Mouse (Mus musculus): ENCODE results near the gene Dqx1. TPM values are rescaled to one million over a fixed set of nuclear protein-coding genes. Genes with fewer than 3 reads are reported as not detected.

Dqx1 gene
- 0.81 and 2.4 TPM in 2 replicates for total RNA-seq (2014; fragmentation: Nextera tagmentation)
- total RNA-seq (2017), result 1.1 and 1.6 TPM in 2 replicates

- no peak for ATAC-seq (replicated peaks; ENCODE audit: poor library complexity, severe bottlenecking)
Measured at GRCm38 (mm10) chr6:83057790-83058189, at the start of gene Dqx1. Dqx1 (plus strand) TSS chr6:83057844.

GRCm38 (mm10) chr6:83008659-83009058 is 49.0 kb upstream of the Dqx1 start:
- peak; percentile 43 for ATAC-seq (replicated peaks; ENCODE audit: poor library complexity, severe bottlenecking)

- ATAC-seq (replicated peaks; ENCODE audit: poor library complexity, severe bottlenecking), result no peak
Measured at GRCm38 (mm10) chr6:83010010-83010409, 47.6 kb upstream of the Dqx1 start.

- no peak for ATAC-seq (replicated peaks; ENCODE audit: poor library complexity, severe bottlenecking)
Measured at GRCm38 (mm10) chr6:83011255-83011654, 46.4 kb upstream of the Dqx1 start.

- ATAC-seq (replicated peaks; ENCODE audit: poor library complexity, severe bottlenecking), result no peak
Measured at GRCm38 (mm10) chr6:83011756-83012155, 45.9 kb upstream of the Dqx1 start.

GRCm38 (mm10) chr6:83013444-83013843 is 44.2 kb upstream of the Dqx1 start:
- peak; percentile 55 for ATAC-seq (replicated peaks; ENCODE audit: poor library complexity, severe bottlenecking)

- ATAC-seq (replicated peaks; ENCODE audit: poor library complexity, severe bottlenecking), result no peak
Measured at GRCm38 (mm10) chr6:83014482-83015466, 42.9 kb upstream of the Dqx1 start.

- no peak for ATAC-seq (replicated peaks; ENCODE audit: poor library complexity, severe bottlenecking)
Measured at GRCm38 (mm10) chr6:83015749-83016148, 41.9 kb upstream of the Dqx1 start.

GRCm38 (mm10) chr6:83017190-83017589 is 40.5 kb upstream of the Dqx1 start:
- ATAC-seq (replicated peaks; ENCODE audit: poor library complexity, severe bottlenecking), result peak; percentile 52

- no peak for ATAC-seq (replicated peaks; ENCODE audit: poor library complexity, severe bottlenecking)
Measured at GRCm38 (mm10) chr6:83019044-83019443, 38.6 kb upstream of the Dqx1 start.

GRCm38 (mm10) chr6:83020121-83020520 is 37.5 kb upstream of the Dqx1 start:
- no peak for ATAC-seq (replicated peaks; ENCODE audit: poor library complexity, severe bottlenecking)

- no peak for ATAC-seq (replicated peaks; ENCODE audit: poor library complexity, severe bottlenecking)
Measured at GRCm38 (mm10) chr6:83020836-83021593, 36.6 kb upstream of the Dqx1 start.

- no peak for ATAC-seq (replicated peaks; ENCODE audit: poor library complexity, severe bottlenecking)
Measured at GRCm38 (mm10) chr6:83023008-83023407, 34.6 kb upstream of the Dqx1 start.

- ATAC-seq (replicated peaks; ENCODE audit: poor library complexity, severe bottlenecking), result no peak
Measured at GRCm38 (mm10) chr6:83023786-83024185, 33.9 kb upstream of the Dqx1 start.

- ATAC-seq (replicated peaks; ENCODE audit: poor library complexity, severe bottlenecking), result peak; percentile 64
Measured at GRCm38 (mm10) chr6:83024421-83024820, 33.2 kb upstream of the Dqx1 start.

- no peak for ATAC-seq (replicated peaks; ENCODE audit: poor library complexity, severe bottlenecking)
Measured at GRCm38 (mm10) chr6:83025221-83025620, 32.4 kb upstream of the Dqx1 start.

GRCm38 (mm10) chr6:83027293-83027692 is 30.4 kb upstream of the Dqx1 start:
- ATAC-seq (replicated peaks; ENCODE audit: poor library complexity, severe bottlenecking), result no peak

- no peak for ATAC-seq (replicated peaks; ENCODE audit: poor library complexity, severe bottlenecking)
Measured at GRCm38 (mm10) chr6:83027706-83028105, 29.9 kb upstream of the Dqx1 start.

GRCm38 (mm10) chr6:83029777-83030176 is 27.9 kb upstream of the Dqx1 start:
- no peak for ATAC-seq (replicated peaks; ENCODE audit: poor library complexity, severe bottlenecking)

- ATAC-seq (replicated peaks; ENCODE audit: poor library complexity, severe bottlenecking), result no peak
Measured at GRCm38 (mm10) chr6:83031111-83031510, 26.5 kb upstream of the Dqx1 start.

GRCm38 (mm10) chr6:83031921-83032590 is 25.6 kb upstream of the Dqx1 start:
- no peak for ATAC-seq (replicated peaks; ENCODE audit: poor library complexity, severe bottlenecking)
